Mouse (Mus musculus) thymus, adult 2 months (tissue): Measurements from ENCODE around the gene Napepld. TPM values are rescaled to one million over a fixed set of nuclear protein-coding genes. Genes with fewer than 3 reads are reported as not detected.

ENCODE experiments used
- DNase-seq: peaks from one replicate; pipeline ENCODE4 v3.0.0; 2021
- H3K27ac ChIP-seq: fragments of 200-500 bp; 2 replicates; pipeline ENCODE4 v1.5.1; 2012; ENCODE audit warnings: low read length, control low read depth; ENCODE audit not compliant: control insufficient read depth, insufficient read depth
- H3K27me3 ChIP-seq: fragments of 200-500 bp; 2 replicates; pipeline ENCODE4 v1.6.1; 2012; ENCODE audit warnings: mild to moderate bottlenecking, low read length, moderate library complexity, mixed read lengths; ENCODE audit not compliant: control insufficient read depth, insufficient read depth
- H3K36me3 ChIP-seq: fragments of 200-500 bp; 2 replicates; pipeline ENCODE4 v1.6.1; 2012; ENCODE audit warnings: mild to moderate bottlenecking, low read length, moderate library complexity; ENCODE audit not compliant: control insufficient read depth, insufficient read depth
- H3K4me1 ChIP-seq: fragments of 200-500 bp; replicated peaks from 2 replicates; pipeline ENCODE4 v1.6.1; 2012; ENCODE audit warnings: low read length; ENCODE audit not compliant: control insufficient read depth, insufficient read depth
- H3K4me3 ChIP-seq: fragments of 200-500 bp; 2 replicates; pipeline ENCODE4 v1.5.1; 2012; ENCODE audit warnings: mild to moderate bottlenecking, low read length, control low read depth, moderate library complexity; ENCODE audit not compliant: control insufficient read depth, insufficient read depth
- CTCF ChIP-seq: fragments of 200-500 bp; IDR thresholded peaks from 2 replicates; pipeline ENCODE4 v1.5.1; 2012; ENCODE audit warnings: mild to moderate bottlenecking, control low read depth, low read length, moderate library complexity, borderline replicate concordance; ENCODE audit not compliant: control insufficient read depth, poor library complexity, insufficient read depth; ENCODE audit errors: extremely low read depth
- POLR2A ChIP-seq: fragments of 200-500 bp; IDR thresholded peaks from 2 replicates; pipeline ENCODE4 v1.6.1; 2012; ENCODE audit warnings: mild to moderate bottlenecking, low read length, control low read depth, moderate library complexity; ENCODE audit not compliant: control insufficient read depth, poor library complexity, insufficient read depth; ENCODE audit errors: extremely low read depth
- WGBS: fragments of 180-500 bp; shearing (Covaris S2); methylation state at CpG from one replicate; pipeline ENCODE4 v1.1.7; 2018; 5-methylcytosine and 5-hydroxymethylcytosine counted together
- polyA plus RNA-seq: library from polyadenylated mRNA; depleted of rRNA; stranded (reverse); fragments of >200 nt; gene quantifications from 2 replicates; pipeline ENCODE4 v1.2.3, GENCODE M21; 2012

Napepld gene
- polyA plus RNA-seq, 1 experiment, result 1.5 TPM

- Histone ChIP-seq H3K4me1 (peaks cover 5% of the 10 kb centered on the region), H3K27me3 (no peaks in the 10 kb centered on the region), H3K4me3 (peak within 1 kb of the TSS; percentile 89), H3K27ac (peak within 1 kb of the TSS; percentile 3; the same call in 1 of the 2 replicates), H3K36me3 (peaks cover 17% of the 10 kb centered on the region)
- DNase-seq, result peak; percentile 89
- TF ChIP-seq POLR2A (peak; percentile 48; the same call in 1 of the 2 replicates), CTCF (peak; percentile 85)
- 0% methylated on average over 42 of the region's 42 CpGs for WGBS
Observed at GRCm38 (mm10) chr5:21736956-21737585, 35.9 kb upstream of the Napepld start, which contains the start of gene Pmpcb. Pmpcb (plus strand) TSS chr5:21737141.

GRCm38 (mm10) chr5:21736046-21736445 lies 34.9 kb upstream of the Napepld start:
- TF ChIP-seq POLR2A, result no peak
- no peak for TF ChIP-seq CTCF
- 90% methylated on average over 11 of the region's 11 CpGs for WGBS
- DNase-seq, result no peak
- H3K27ac ChIP-seq, result no peak overlapping the region
- H3K27me3 ChIP-seq, result no peaks in the 10 kb centered on the region
- H3K4me3 ChIP-seq, result no peak overlapping the region
- peaks cover 5% of the 10 kb centered on the region for H3K4me1 ChIP-seq
- H3K36me3 ChIP-seq, result peaks cover 7% of the 10 kb centered on the region

GRCm38 (mm10) chr5:21735584-21735983 lies 34.4 kb upstream of the Napepld start:
- 38% methylated on average over 10 of the region's 10 CpGs for WGBS
- H3K36me3 ChIP-seq, result peaks cover 6% of the 10 kb centered on the region; the same call in 1 of the 2 replicates
- DNase-seq, result peak; percentile 76
- peaks cover 5% of the 10 kb centered on the region for H3K4me1 ChIP-seq
- H3K27me3 ChIP-seq, result no peaks in the 10 kb centered on the region
- peak overlapping the region; percentile 50 for H3K4me3 ChIP-seq
- no peak for TF ChIP-seq CTCF
- no peak for TF ChIP-seq POLR2A
- no peak overlapping the region for H3K27ac ChIP-seq

GRCm38 (mm10) chr5:21735100-21735499 lies 33.9 kb upstream of the Napepld start:
- H3K27me3 ChIP-seq, result no peaks in the 10 kb centered on the region
- no peak for DNase-seq
- H3K36me3 ChIP-seq, result peaks cover 3% of the 10 kb centered on the region; the same call in 1 of the 2 replicates
- H3K4me3 ChIP-seq, result peak overlapping the region; percentile 50
- peaks cover 5% of the 10 kb centered on the region for H3K4me1 ChIP-seq
- WGBS, result 88% methylated on average over 20 of the region's 20 CpGs
- no peak overlapping the region for H3K27ac ChIP-seq
- TF ChIP-seq CTCF, result no peak
- TF ChIP-seq POLR2A, result no peak

DNA sequence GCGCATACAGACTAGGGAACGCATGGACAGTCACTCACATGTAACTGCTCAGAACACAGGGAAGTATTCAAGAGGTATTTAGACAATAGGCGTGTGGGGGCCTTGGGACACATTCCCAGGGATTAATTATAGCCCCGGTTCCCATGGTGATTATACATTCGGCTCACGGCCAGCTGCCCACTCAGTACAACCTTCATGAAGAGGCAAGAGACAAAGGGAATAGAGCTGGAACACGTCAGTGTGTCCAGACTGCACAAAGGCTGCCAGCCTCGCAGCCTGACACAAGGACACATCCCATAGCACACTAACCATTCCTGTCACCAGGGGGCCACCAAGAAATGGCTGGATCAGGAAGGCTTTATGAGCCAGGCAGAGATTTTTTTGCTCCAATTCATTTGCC lies 31.7 kb upstream of the Napepld start:
- whole genome bisulfite sequencing, result 91% methylated on average over 8 of the region's 8 CpGs
- TF ChIP-seq CTCF (no peak), POLR2A (no peak)
- Histone ChIP-seq H3K27me3 (no peaks in the 10 kb centered on the region), H3K4me1 (peaks cover 4% of the 10 kb centered on the region), H3K4me3 (no peak overlapping the region), H3K27ac (no peak overlapping the region), H3K36me3 (no peaks in the 10 kb centered on the region)
- DNase-seq, result no peak

DNA sequence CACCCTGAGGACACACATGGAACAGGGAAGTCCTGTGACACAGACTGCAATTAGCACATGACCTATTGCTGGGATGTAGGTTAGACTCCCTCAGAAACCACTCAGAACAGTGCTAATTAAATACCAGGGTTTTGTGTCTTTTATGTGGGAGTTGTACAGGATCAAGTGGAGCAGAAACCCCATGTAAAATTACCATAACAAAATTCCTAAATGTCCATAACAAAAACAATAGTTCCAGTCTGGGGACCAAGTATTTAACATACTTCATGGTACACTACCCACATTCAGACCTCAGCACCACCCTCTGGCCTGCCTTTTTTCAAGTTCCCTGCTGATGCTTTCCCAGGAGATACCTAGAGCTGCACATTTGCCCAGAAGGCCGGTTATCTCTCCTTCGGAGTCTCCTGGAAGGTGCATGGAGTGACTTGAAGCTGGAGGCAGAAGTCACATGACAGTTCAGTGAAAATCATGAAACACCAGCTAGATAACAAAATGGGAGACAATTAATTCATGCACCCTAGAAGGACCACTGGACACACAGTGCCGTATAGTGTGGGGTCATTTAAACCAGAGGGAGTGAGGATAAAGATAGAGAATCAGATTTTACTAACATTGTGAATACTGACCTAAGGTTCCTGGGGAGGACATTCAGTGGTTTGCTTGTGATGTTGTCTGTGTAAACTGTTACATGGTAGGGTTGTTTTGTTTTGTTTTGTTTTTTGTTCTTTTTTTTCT lies 31.1 kb upstream of the Napepld start:
- no peaks in the 10 kb centered on the region for H3K36me3 ChIP-seq
- H3K4me1 ChIP-seq, result no peaks in the 10 kb centered on the region
- TF ChIP-seq CTCF, result no peak
- TF ChIP-seq POLR2A, result no peak
- H3K27me3 ChIP-seq, result no peaks in the 10 kb centered on the region
- no peak for DNase-seq
- H3K27ac ChIP-seq, result no peak overlapping the region
- 93% methylated on average over 3 of the region's 3 CpGs for WGBS
- H3K4me3 ChIP-seq, result no peak overlapping the region

- WGBS, result 88% methylated on average over 5 of the region's 5 CpGs
- TF ChIP-seq POLR2A, result no peak
- no peak for TF ChIP-seq CTCF
- no peaks in the 10 kb centered on the region for H3K4me1 ChIP-seq
- no peak for DNase-seq
- no peaks in the 10 kb centered on the region for H3K36me3 ChIP-seq
- no peak overlapping the region for H3K4me3 ChIP-seq
- H3K27ac ChIP-seq, result no peak overlapping the region
- H3K27me3 ChIP-seq, result no peaks in the 10 kb centered on the region
Observed at GRCm38 (mm10) chr5:21729107-21729506, 27.9 kb upstream of the Napepld start.
